Mouse (Mus musculus) G1E (cell line): ENCODE measurements around the gene Cks2.

Experiments used
- CTCF ChIP-seq: IDR thresholded peaks from 2 replicates; pipeline ENCODE4 v1.5.1; 2012; ENCODE audit warnings: low read depth, low read length, inconsistent platforms, mixed read lengths
- GATA1 ChIP-seq: IDR thresholded peaks from 2 replicates; pipeline ENCODE4 v1.6.1; 2012; ENCODE audit warnings: borderline replicate concordance, low read length, inconsistent platforms, mixed read lengths

DNA sequence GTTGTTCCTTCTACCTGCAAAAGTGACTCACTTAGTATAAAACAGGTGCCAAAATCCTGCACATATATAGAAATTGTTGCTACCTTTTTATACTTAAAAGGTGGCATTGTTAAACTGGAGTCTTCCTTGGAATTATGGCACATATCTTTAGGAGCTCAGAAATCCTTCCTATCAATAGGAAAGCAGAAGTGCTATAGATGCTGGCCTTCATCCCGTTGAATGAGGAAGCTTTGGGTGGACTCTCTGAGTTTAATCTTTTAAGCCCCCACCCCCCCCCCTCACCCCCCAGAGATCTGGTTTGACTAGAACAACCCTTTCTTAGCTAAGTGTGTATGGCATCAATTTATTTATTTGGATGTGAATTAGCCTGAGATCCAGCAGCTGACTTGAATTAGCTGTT, 4.7 kb downstream of the Cks2 start:
- TF ChIP-seq GATA1 (no peak), CTCF (no peak)
